Mouse (Mus musculus) neural tube, embryonic 11.5 days (tissue): ENCODE measurements at regions not wholly inside any gene's neighbourhood (a gene's known extent, or its start where the extent isn't known, plus 50 kb on each side); places are given as distances from the start of the nearest gene placed in this dataset.

ENCODE experiments used
- ATAC-seq: fragments of 200-750 bp; cut with Nextera tagmentation; 2 replicates; pipeline ENCODE4 v1.8.0; 2017; ENCODE audit warnings: moderate number of reproducible peaks, mild to moderate bottlenecking, moderate TSS enrichment, moderate library complexity; ENCODE audit not compliant: insufficient read depth, low FRiP score, low TSS enrichment
- DNase-seq: peaks from one replicate; pipeline ENCODE4 v3.0.0-alpha.2; 2015; ENCODE audit warnings: low spot score
- H3K27ac ChIP-seq: fragments of 300-500 bp; sonication (generic); 2 replicates; pipeline ENCODE4 v1.5.1; 2014; ENCODE audit warnings: low read depth, mild to moderate bottlenecking, low read length
- H3K27me3 ChIP-seq: fragments of 300-500 bp; sonication (generic); 2 replicates; pipeline ENCODE4 v1.6.1; 2014; ENCODE audit warnings: mild to moderate bottlenecking, low read length, mixed read lengths; ENCODE audit not compliant: control insufficient read depth, insufficient read depth
- H3K36me3 ChIP-seq: fragments of 300-500 bp; sonication (generic); 2 replicates; pipeline ENCODE4 v1.6.1; 2014; ENCODE audit warnings: mild to moderate bottlenecking, low read length, moderate library complexity, mixed read lengths; ENCODE audit not compliant: control insufficient read depth, insufficient read depth
- H3K4me1 ChIP-seq: fragments of 300-500 bp; sonication (generic); 2 replicates; pipeline ENCODE4 v1.6.1; 2014; ENCODE audit warnings: low read length, mixed read lengths; ENCODE audit not compliant: control insufficient read depth, insufficient read depth
- H3K4me2 ChIP-seq: fragments of 300-500 bp; sonication (generic); 2 replicates; pipeline ENCODE4 v1.6.1; 2014; ENCODE audit warnings: low read depth, mild to moderate bottlenecking, moderate library complexity
- H3K4me3 ChIP-seq: fragments of 300-500 bp; sonication (generic); 2 replicates; pipeline ENCODE4 v1.5.1; 2014; ENCODE audit warnings: low read depth, low read length
- H3K9ac ChIP-seq: fragments of 300-500 bp; sonication (generic); 2 replicates; pipeline ENCODE4 v1.6.1; 2014; ENCODE audit warnings: mild to moderate bottlenecking, low read length
- H3K9me3 ChIP-seq: fragments of 300-500 bp; sonication (generic); 2 replicates; pipeline ENCODE4 v1.6.1; 2016; ENCODE audit warnings: low read length; ENCODE audit not compliant: control insufficient read depth
- WGBS: fragments of 180-500 bp; shearing (Covaris S2); extraction: QIAGEN DNeasy Blood & Tissue Kit; methylation state at CpG from one replicate; pipeline ENCODE4 v1.1.7; 2014; 5-methylcytosine and 5-hydroxymethylcytosine counted together

DNA sequence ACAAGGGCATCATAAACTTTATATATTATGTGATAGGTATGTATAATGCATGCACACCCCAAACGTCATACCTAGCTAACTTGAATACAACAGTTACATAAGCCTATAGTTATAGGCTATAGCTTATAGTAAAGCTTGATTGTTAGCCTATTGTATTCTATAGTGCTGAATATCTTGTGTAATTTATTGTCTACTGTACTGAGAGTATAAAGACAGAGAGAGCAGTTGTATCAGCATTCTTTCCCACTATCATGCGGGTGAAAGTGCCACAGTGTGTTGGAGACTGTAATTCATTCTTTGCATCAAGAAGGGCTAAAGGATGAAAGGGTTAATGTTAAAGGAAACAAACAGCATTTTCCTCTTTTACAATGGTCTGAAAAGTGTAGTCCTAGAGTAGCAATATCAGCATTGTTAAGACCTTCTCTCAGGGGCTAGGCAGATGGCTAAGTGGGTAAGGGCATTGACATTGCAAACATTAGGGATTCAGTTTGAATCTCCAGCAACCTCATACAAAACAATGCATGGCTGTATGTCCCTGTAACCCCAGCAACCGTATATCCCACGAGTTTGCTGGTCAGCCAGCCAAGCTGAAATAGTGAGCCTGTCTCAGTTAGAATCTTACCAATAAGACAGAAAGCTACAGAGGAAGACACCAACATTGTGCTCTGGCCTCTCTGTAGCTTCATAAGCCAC is 340.8 kb upstream of the Jag1 start:
- Histone ChIP-seq H3K36me3 (no peaks in the 10 kb centered on the region), H3K27me3 (no peaks in the 10 kb centered on the region), H3K4me1 (no peaks in the 10 kb centered on the region; the same call in 1 of the 2 replicates), H3K4me2 (no peak overlapping the region), H3K9me3 (no peaks in the 10 kb centered on the region), H3K9ac (no peak overlapping the region), H3K4me3 (no peak overlapping the region), H3K27ac (no peak overlapping the region)
- WGBS, result 45% methylated on average over 4 of the region's 4 CpGs
- ATAC-seq (peak; percentile 75), DNase-seq (peak; percentile 17)

DNA sequence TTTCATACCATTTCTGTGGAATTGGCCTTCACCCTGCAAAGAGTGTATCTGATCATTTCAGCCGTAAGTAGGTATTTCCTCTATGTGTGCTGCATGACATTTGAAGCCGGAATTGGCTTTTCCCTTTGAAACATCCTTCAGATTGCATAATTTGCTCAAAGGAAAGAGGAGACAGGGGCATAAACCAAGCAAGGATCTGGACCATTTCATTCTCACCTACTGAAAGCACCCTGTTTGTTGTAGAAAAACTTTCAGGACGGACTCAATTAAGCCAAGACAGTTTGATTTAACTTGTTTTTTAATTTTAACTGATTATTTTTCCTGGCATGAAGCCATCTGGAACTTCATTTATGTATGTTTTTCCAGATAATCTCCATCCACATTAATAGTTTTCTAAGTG is 340.0 kb upstream of the Jag1 start:
- Histone ChIP-seq H3K9ac (no peak overlapping the region), H3K4me2 (no peak overlapping the region), H3K4me1 (no peaks in the 10 kb centered on the region; the same call in 1 of the 2 replicates), H3K27ac (no peak overlapping the region), H3K9me3 (no peaks in the 10 kb centered on the region), H3K27me3 (no peaks in the 10 kb centered on the region), H3K36me3 (no peaks in the 10 kb centered on the region), H3K4me3 (no peak overlapping the region)
- ATAC-seq (no peak), DNase-seq (no peak)
- 84% methylated on average over 3 of the region's 3 CpGs for WGBS

DNA sequence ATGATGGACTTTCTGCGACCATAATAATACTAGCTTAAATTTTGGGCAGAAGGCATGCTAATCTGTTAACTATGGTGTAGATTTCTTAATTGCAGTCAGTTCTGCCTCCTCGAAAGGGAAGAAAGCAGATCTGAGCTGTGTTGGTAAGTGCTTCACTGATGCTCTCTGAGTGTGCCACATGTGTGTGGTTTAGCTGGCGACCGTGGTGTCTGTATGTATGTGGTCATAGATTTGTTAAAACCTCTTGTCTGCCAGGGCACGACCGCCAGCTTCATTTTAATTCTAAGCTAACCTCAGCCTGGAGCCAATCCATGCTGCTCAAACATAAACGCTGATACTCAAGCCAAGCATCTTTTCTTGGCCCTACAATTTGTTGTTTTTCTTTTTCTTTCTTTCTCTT is 330.5 kb upstream of the Jag1 start:
- Histone ChIP-seq H3K27me3 (no peaks in the 10 kb centered on the region), H3K4me2 (no peak overlapping the region), H3K4me3 (no peak overlapping the region), H3K36me3 (no peaks in the 10 kb centered on the region), H3K9me3 (no peaks in the 10 kb centered on the region), H3K27ac (no peak overlapping the region), H3K4me1 (no peaks in the 10 kb centered on the region), H3K9ac (no peak overlapping the region)
- ATAC-seq (no peak), DNase-seq (no peak)
- WGBS, result 90% methylated on average over 7 of the region's 7 CpGs

DNA sequence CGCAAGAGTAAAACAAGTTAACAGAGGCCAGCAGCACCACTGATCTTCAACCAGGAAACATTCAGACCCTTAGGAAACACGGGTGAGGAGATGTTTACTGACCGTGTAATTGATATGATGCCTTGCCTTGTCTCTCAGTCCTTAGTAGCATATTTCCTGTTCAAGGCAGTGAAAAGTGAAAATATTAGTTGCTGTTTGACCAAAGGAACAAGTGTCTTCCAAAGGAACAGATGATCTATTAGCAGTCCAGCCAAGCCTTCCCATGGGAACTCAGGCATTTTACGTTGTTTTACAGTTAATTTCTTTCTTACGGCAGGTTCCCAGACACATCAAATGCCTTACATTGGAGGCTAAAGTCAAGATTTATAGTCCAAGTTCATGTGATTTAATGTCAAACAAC is 321.3 kb upstream of the Jag1 start:
- H3K36me3 ChIP-seq, result no peaks in the 10 kb centered on the region
- DNase-seq (no peak), ATAC-seq (no peak)
- no peak overlapping the region for H3K27ac ChIP-seq
- no peak overlapping the region for H3K4me3 ChIP-seq
- no peaks in the 10 kb centered on the region for H3K9me3 ChIP-seq
- no peaks in the 10 kb centered on the region for H3K4me1 ChIP-seq
- no peak overlapping the region for H3K4me2 ChIP-seq
- no peaks in the 10 kb centered on the region for H3K27me3 ChIP-seq
- H3K9ac ChIP-seq, result no peak overlapping the region
- 49% methylated on average over 5 of the region's 5 CpGs for WGBS

DNA sequence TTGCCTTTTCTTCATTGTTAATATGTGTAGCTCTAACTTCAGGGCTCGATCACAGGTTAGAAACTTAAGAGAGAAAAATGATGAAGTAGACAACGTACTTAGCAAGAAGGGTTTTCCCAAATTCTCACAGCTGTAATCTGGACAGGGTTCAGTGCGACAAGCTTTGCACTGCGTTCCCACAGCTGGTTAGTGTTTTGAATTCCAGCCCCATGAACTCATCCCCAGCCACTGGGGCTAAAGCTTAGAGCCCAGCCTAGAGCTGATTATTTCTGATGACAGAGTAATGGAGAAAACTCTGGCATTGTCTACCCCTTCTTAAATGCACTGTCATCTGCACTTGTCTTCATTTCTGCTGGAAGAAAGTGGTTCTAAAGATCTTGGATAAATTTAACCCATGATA is 319.7 kb upstream of the Jag1 start:
- Histone ChIP-seq H3K36me3 (no peaks in the 10 kb centered on the region), H3K9me3 (no peaks in the 10 kb centered on the region), H3K4me2 (no peak overlapping the region), H3K4me3 (no peak overlapping the region), H3K4me1 (no peaks in the 10 kb centered on the region), H3K9ac (no peak overlapping the region), H3K27ac (no peak overlapping the region), H3K27me3 (no peaks in the 10 kb centered on the region)
- 59% methylated on average over 4 of the region's 4 CpGs for WGBS
- ATAC-seq, result no peak
- DNase-seq, result no peak

DNA sequence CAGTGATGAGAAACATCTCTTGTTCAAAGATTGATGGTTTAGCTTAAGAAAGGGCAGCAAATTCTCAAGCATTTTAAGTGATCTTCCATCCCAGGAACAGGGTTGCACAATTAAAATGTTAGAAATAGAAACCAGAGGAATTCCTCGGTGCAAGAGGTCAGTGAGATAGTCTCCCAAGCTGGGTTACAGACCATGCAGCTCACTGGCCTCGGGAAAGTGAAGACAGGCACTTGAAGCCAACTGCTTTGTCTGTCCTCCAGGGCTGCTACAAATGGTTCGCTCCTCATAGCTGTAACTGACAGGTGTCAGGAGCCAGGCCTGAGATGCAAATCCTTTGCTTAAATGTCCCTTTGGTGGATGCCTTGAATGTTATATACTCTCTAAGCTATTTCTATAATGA is 306.2 kb upstream of the Jag1 start:
- Histone ChIP-seq H3K27ac (no peak overlapping the region), H3K27me3 (no peaks in the 10 kb centered on the region), H3K9ac (no peak overlapping the region), H3K9me3 (no peaks in the 10 kb centered on the region), H3K4me1 (no peaks in the 10 kb centered on the region), H3K4me2 (no peak overlapping the region), H3K36me3 (no peaks in the 10 kb centered on the region), H3K4me3 (no peak overlapping the region)
- 72% methylated on average over 3 of the region's 3 CpGs for WGBS
- no peak for DNase-seq
- ATAC-seq, result no peak

DNA sequence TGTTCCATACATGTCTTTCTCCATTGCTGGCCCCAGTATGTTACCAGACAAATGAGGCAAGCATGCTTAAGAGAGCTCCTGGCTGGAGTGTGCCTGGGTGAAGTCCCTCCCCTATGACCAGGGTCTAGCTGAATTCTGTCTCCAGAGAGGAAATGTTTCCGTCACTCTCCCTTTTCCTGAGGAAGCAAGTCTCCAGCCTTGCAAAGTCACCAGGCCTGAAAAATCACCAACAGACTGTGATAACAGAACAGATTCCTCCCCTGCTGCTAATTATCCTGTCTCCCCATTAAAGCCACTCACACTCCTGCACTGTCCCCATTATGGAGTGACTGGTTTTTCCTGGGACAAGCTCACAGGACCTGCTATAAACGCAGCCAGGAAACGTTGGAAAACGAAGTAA is 303.2 kb upstream of the Jag1 start:
- no peaks in the 10 kb centered on the region for H3K9me3 ChIP-seq
- ATAC-seq, result no peak

DNA sequence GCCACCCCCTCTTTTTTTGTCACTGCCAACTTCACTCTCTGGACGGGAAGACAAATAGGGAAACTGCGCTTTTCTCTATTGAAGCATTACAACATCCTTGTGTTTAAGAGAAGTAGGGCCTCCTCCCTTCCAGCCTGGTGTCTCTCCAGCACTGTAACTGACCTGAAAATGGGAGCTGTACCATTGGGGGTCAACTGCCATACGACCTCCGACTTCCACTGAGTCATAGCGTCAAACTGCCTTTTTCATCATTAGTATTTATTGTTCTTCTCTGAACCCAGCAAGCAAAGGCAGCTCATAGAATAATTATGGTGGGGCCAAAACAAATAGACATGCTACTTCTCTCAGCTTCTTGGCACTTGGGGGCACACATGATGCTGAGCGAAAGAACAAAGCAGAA is 301.2 kb upstream of the Jag1 start:
- Histone ChIP-seq H3K9ac (no peak overlapping the region), H3K4me1 (no peaks in the 10 kb centered on the region), H3K27ac (no peak overlapping the region), H3K4me3 (no peak overlapping the region), H3K27me3 (no peaks in the 10 kb centered on the region), H3K36me3 (no peaks in the 10 kb centered on the region), H3K4me2 (no peak overlapping the region), H3K9me3 (no peaks in the 10 kb centered on the region)
- DNase-seq (no peak), ATAC-seq (no peak)
- WGBS, result 69% methylated on average over 6 of the region's 6 CpGs

More for the DNA sequence above, 303.2 kb upstream of the Jag1 start:
- no peak for DNase-seq
- no peaks in the 10 kb centered on the region for H3K27me3 ChIP-seq
- H3K4me3 ChIP-seq, result no peak overlapping the region
- WGBS, result 48% methylated on average over 4 of the region's 4 CpGs
- no peak overlapping the region for H3K27ac ChIP-seq
- H3K9ac ChIP-seq, result no peak overlapping the region
- no peaks in the 10 kb centered on the region for H3K36me3 ChIP-seq
- H3K4me2 ChIP-seq, result no peak overlapping the region
- H3K4me1 ChIP-seq, result no peaks in the 10 kb centered on the region

DNA sequence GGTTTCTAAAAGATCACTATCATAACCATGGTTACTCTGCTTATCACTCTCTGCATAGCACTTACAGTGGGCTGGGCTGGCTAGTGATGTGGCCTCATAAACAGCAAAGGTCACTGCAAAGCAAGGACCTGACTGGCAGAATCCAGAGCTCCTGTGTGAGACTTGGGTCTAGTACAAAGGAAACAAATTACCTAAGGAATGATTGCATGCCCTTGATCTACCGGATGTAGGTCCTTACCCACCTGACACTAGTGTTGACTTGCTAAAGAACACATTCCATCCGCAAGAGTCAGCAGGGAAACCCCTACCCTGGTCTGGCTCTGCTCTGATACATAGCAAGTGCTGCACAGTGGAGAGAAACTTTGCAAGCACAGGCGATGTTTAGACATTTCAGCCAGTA is 297.0 kb upstream of the Jag1 start:
- 90% methylated on average over 3 of the region's 3 CpGs for WGBS
- Histone ChIP-seq H3K4me2 (no peak overlapping the region), H3K27ac (no peak overlapping the region), H3K4me1 (no peaks in the 10 kb centered on the region), H3K27me3 (no peaks in the 10 kb centered on the region), H3K36me3 (no peaks in the 10 kb centered on the region), H3K9ac (no peak overlapping the region), H3K4me3 (no peak overlapping the region), H3K9me3 (no peaks in the 10 kb centered on the region)
- DNase-seq, result no peak
- ATAC-seq, result no peak
